Mouse (Mus musculus): ENCODE measurements at regions not wholly inside any gene's neighbourhood (a gene's known extent, or its start where the extent isn't known, plus 50 kb on each side); places are given as distances from the start of the nearest gene placed in this dataset.

DNA sequence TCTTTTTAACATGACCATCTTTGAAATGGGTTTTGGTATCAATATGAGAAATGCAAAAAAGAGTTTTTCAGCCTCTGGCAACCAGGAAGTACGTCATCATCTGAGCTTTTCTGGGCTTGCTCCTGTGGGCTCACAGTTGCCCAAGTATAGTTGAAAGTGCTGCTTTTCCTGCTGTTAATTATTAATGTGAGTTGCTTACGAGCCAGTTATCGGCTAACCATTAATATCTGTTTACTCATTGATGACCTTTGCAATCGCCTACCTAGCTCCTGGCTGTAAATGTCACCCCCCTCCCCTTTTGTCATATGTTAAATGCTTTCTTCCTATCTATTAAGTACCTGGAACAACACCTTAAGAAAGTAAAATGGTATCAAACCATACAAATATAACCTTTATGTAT lies 135.3 kb upstream of the Nr2f2 start:
- TF ChIP-seq POLR2A (IDR thresholded peaks at IDR 0.05; ENCODE audit: insufficient read depth, low read depth, low read length) (no peak), CTCF (IDR thresholded peaks at IDR 0.05; ENCODE audit: insufficient read depth, low read depth, low read length) (no peak)
